Mouse (Mus musculus) liver, embryonic 14.5 days (tissue): ENCODE measurements around the gene Gm10762.

Source experiments
- CTCF ChIP-seq: IDR thresholded peaks from 2 replicates; pipeline ENCODE4 v1.5.1; 2016; ENCODE audit warnings: antibody characterized with exemption, low read depth, control low read depth
- EP300 ChIP-seq: IDR thresholded peaks from 2 replicates; pipeline ENCODE4 v1.6.1; 2016; ENCODE audit warnings: antibody characterized with exemption, low read depth

- TF ChIP-seq EP300 (no peak), CTCF (no peak)
Measured at GRCm38 (mm10) chr2:128943538-128944528, 23.7 kb downstream of the Gm10762 start, which contains the start of gene Zc3h8.
